Mouse (Mus musculus): ENCODE measurements at regions not wholly inside any gene's neighbourhood (a gene's known extent, or its start where the extent isn't known, plus 50 kb on each side); places are given as distances from the start of the nearest gene placed in this dataset.

DNA sequence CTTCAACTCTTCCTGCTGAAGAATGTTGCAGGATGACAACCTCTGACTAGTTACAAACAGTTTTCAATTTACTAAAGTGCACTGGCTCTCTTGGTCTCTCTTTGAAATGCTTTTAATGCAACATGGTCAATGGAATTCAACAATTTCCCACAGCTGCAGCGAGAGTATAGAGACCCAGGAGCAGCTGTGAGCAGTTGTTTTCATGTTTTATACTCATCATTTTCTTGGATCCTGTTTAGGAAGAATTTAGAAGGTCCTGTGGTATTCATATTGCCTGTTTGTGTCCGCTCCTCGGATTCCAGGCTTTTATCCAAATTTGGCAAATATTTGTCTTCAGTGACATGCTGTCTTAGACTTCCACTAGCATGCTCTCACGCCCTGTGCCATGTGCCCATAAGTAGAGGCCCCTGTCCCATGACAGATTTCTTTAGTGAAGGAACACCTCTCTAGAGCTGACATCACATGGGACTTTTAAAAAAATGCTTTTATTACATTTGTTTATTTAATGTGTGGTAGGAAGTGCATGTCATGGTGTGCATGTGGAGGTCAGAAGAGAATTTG is 224.1 kb downstream of the C1d start:
- no peaks in the 10 kb centered on the region for H3K27me3 ChIP-seq
- H3K4me3 ChIP-seq (replicated peaks), result no peak overlapping the region
- H3K9me3 ChIP-seq, result no peaks in the 10 kb centered on the region
- H3K27ac ChIP-seq, result no peak overlapping the region
- no peak overlapping the region for H3K4me2 ChIP-seq
- no peak overlapping the region for H3K9ac ChIP-seq
- H3K4me1 ChIP-seq, result no peaks in the 10 kb centered on the region
- no peak for ATAC-seq (ENCODE audit: low FRiP score)
- no peaks in the 10 kb centered on the region for H3K36me3 ChIP-seq (replicated peaks)
- WGBS, result 88% methylated on average over 4 of the region's 4 CpGs

DNA sequence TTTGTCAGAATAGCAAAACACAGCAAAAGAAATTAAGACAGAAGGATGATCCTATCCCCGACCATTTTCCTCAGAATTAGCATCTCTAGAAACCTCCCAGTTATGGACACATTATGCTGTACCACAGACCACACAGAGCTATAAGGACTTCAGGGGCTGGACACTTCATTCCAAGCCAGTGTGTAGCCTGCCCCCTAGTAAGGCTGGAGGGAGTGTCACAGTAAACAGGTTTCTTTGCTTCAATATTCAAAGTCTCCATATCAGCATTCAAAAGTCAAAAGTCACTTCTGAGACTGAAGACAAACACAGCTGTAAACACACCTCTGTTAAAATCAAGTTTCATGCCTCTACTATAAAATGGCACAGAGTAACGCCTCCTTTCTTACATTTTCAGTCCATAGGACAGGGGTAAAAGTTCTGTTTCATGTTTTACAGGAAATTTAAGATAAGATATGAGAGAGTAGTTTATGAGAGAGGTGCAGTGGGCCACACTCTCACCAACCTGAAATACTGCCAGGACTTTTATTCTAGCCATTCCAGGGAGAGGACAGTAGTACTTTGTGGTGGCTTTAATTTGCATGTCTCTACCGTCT is 226.6 kb downstream of the C1d start:
- no peak overlapping the region for H3K4me2 ChIP-seq
- H3K36me3 ChIP-seq (replicated peaks), result no peaks in the 10 kb centered on the region
- WGBS, result 76% methylated on average over 3 of the region's 3 CpGs
- no peaks in the 10 kb centered on the region for H3K9me3 ChIP-seq
- H3K27me3 ChIP-seq, result no peaks in the 10 kb centered on the region
- no peaks in the 10 kb centered on the region for H3K4me1 ChIP-seq
- H3K27ac ChIP-seq, result no peak overlapping the region
- no peak for ATAC-seq (ENCODE audit: low FRiP score)
- H3K4me3 ChIP-seq (replicated peaks), result no peak overlapping the region
- H3K9ac ChIP-seq, result no peak overlapping the region

DNA sequence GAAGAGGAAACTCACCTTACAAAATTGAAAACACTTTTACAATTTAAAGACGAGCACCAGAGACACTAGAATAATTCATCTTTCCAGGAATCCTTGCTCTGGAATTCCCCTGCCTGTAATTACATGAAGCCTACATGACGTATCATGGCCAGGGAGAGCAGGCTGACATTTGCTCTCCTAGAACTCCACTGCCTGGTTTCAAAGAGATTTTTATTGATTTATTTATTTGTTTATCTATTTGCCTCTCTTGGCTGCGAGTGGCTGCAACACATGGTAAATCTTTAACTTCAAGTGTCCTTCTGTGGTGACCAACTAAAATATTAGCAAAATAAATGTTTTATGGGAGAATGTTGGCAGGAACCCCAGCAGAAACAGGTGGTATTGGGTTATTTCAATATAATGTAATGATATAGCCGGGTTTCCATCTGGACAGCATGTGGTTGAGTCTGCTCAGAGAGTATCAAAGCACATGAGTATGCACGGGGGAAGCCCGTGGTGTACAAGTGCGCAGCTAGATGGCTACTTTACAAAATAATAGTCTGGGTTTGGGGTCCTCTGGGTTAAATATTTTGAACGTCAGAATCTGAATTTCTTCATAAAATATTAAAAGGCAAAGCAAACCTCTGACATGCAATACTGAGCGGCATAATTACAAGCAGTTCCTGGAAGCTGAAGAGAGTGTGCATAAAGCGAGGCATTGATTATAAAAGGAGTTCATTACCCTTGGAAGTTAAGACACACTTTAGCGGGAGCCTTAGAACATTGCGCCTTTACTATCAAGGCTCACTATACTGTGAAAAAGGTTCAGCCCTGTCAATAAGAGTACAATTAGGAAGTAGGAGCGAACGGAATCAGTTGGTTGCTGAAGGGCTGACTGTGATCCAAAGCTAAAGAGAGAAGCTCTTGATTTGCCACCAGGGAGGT is 244.0 kb downstream of the C1d start:
- Histone ChIP-seq H3K27ac (no peak overlapping the region), H3K9me3 (no peaks in the 10 kb centered on the region), H3K4me3 (replicated peaks) (no peak overlapping the region), H3K4me1 (peaks cover 3% of the 10 kb centered on the region; the same call in 1 of the 2 replicates), H3K36me3 (replicated peaks) (no peaks in the 10 kb centered on the region), H3K4me2 (no peak overlapping the region), H3K27me3 (no peaks in the 10 kb centered on the region), H3K9ac (no peak overlapping the region)
- 85% methylated on average over 14 of the region's 14 CpGs for WGBS
- no peak for ATAC-seq (ENCODE audit: low FRiP score)

DNA sequence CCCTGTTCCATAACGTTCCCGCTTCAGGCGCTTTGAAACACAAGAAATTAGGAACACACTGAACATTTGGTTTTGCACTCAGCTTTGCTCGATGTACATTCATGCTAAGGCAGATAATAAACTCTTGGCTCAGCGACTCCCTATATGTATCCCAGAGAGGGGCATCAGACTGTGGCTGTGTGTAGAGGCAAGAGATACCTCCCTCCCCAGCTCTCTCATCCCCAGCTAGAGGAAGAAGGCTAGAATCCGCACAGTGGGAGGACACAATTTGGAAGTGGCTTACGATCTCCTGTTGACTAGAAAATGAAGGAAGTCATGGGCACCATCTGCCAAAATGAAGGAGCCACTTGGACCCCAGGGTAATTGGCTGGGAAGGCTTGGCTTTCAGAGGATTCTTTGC is 244.7 kb downstream of the C1d start:
- H3K4me3 ChIP-seq (replicated peaks), result no peak overlapping the region
- ATAC-seq (ENCODE audit: low FRiP score), result no peak
- H3K4me1 ChIP-seq, result peaks cover 3% of the 10 kb centered on the region; the same call in 1 of the 2 replicates
- no peak overlapping the region for H3K4me2 ChIP-seq
- H3K36me3 ChIP-seq (replicated peaks), result no peaks in the 10 kb centered on the region
- H3K9me3 ChIP-seq, result no peaks in the 10 kb centered on the region
- H3K27ac ChIP-seq, result no peak overlapping the region
- no peak overlapping the region for H3K9ac ChIP-seq
- 90% methylated on average over 7 of the region's 7 CpGs for WGBS
- H3K27me3 ChIP-seq, result no peaks in the 10 kb centered on the region

DNA sequence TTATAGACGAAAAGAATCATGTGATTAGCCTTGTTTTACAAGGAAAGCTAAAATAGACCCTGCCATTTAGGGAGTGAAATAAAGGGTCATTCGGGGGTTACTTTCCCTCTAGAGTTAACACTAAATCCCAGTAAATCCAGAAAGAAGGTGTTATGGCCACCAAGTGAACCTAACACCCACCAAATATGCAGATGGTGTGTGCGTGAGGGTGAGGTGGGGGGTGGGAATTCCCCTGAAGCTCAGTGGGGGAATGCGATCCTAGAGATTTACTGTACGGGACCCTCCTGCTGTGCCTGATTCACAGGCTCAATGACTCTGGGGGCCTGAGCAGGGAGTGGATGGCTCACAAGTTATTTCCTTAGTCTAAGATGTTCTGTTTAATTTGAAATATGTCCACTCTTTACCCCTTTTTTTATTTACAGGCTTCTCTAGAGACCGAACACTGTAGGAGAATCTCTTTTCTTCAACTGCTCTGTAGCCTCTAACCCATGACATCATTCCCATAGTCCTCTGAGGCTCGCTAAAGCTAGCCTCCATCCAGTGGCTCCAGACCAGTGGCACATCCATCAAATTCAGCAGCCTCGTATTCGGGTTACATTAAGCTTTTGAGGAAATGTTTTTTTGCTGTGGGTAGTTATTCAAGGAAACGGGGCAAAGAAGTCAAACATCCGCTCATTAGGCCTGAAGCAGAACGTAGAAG is 265.0 kb downstream of the C1d start:
- Histone ChIP-seq H3K27ac (no peak overlapping the region), H3K4me2 (no peak overlapping the region), H3K36me3 (replicated peaks) (no peaks in the 10 kb centered on the region), H3K9ac (no peak overlapping the region), H3K4me1 (peaks cover 4% of the 10 kb centered on the region; the same call in 1 of the 2 replicates), H3K9me3 (no peaks in the 10 kb centered on the region), H3K4me3 (replicated peaks) (no peak overlapping the region), H3K27me3 (no peaks in the 10 kb centered on the region)
- no peak for ATAC-seq (ENCODE audit: low FRiP score)
- WGBS, result 87% methylated on average over 12 of the region's 12 CpGs

DNA sequence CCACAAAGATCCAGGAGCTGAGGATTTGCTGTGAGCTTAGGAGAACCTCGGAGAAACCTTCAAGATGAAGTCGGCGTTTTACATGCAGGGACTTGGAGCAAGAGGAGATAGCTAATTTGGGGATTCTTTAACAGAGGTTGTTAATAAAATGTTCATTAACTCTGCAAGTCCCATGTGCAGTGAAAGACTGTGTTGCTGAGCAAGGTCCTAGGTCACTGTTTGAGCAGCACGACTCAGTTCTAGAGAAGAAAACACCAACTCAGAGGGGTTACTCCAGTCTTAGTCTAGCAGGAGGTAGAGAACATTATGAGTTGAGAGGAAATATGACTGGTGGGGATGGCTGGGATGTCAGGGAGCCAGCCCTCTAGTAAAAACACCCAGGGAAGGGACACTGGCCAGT is 265.9 kb downstream of the C1d start:
- WGBS, result 87% methylated on average over 4 of the region's 4 CpGs
- H3K27ac ChIP-seq, result no peak overlapping the region
- H3K9me3 ChIP-seq, result no peaks in the 10 kb centered on the region

DNA sequence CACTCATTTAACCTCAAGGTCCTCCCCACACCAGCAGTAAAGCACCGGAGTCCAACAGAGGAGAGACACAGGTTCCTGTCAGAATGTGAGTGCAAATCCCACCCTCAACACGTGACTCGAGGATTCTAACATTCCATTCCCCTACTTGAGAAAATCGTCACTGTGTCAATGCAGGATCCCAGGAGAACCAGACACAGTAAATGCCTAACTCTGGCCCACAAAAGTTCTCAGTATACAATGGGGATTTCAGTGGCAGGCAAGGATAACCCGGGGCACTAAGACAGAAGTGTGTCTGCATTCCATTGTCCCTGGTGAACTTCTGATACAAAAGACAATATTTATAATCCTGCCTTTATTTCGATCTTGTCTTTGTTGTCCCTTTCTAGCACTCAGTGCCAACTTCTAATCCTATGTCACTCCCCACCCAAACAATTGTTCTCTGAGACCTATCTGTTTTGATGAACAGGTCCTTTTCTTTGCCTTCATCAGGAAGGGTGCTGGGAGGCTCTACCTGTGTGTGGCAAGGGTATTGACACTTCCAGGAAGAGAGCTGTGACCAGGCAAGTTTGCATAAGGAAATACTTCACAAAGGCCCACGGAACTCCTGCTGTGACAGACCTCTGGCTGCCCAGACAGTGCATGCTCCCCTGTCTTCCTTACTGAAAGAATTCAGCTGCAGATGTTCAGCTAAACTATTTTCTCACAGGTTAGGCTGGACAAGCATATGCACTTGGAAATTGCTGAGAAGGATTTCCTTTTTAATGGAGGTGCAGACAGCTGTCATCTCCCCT is 267.8 kb downstream of the C1d start:
- Histone ChIP-seq H3K4me2 (no peak overlapping the region), H3K27me3 (no peaks in the 10 kb centered on the region), H3K9me3 (no peaks in the 10 kb centered on the region), H3K9ac (no peak overlapping the region), H3K27ac (no peak overlapping the region), H3K4me3 (replicated peaks) (no peak overlapping the region), H3K4me1 (peaks cover 4% of the 10 kb centered on the region; the same call in 1 of the 2 replicates), H3K36me3 (replicated peaks) (no peaks in the 10 kb centered on the region)
- 30% methylated on average over 7 of the region's 7 CpGs for WGBS
- no peak for ATAC-seq (ENCODE audit: low FRiP score)

More for the DNA sequence above, 265.9 kb downstream of the C1d start:
- no peak for ATAC-seq (ENCODE audit: low FRiP score)
- Histone ChIP-seq H3K36me3 (replicated peaks) (no peaks in the 10 kb centered on the region), H3K4me2 (no peak overlapping the region), H3K9ac (no peak overlapping the region), H3K4me3 (replicated peaks) (no peak overlapping the region), H3K27me3 (no peaks in the 10 kb centered on the region), H3K4me1 (peaks cover 4% of the 10 kb centered on the region; the same call in 1 of the 2 replicates)

DNA sequence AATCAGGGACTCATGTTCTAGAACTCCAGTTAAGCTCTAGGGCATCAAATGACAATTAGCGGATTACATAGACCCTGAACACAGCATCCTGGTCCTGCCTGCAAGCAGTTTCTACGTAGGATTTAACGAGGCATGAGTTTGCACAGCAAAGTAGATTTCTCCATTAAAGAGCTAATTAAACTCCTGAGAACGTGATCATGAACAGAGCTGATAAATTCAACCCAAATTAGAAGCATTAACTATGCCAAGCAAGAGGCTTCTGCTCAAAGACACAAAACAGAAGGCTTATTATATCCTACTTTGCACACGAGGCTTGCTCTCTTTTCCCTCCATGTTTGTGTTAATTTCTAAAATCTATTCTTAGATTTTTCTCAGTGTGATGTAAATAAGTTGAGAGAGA is 269.1 kb downstream of the C1d start:
- Histone ChIP-seq H3K27ac (no peak overlapping the region), H3K9me3 (no peaks in the 10 kb centered on the region), H3K27me3 (no peaks in the 10 kb centered on the region), H3K36me3 (replicated peaks) (no peaks in the 10 kb centered on the region), H3K9ac (no peak overlapping the region), H3K4me3 (replicated peaks) (no peak overlapping the region), H3K4me2 (no peak overlapping the region), H3K4me1 (peaks cover 4% of the 10 kb centered on the region; the same call in 1 of the 2 replicates)
- ATAC-seq (ENCODE audit: low FRiP score), result no peak
- 22% methylated on average over 5 of the region's 5 CpGs for WGBS

DNA sequence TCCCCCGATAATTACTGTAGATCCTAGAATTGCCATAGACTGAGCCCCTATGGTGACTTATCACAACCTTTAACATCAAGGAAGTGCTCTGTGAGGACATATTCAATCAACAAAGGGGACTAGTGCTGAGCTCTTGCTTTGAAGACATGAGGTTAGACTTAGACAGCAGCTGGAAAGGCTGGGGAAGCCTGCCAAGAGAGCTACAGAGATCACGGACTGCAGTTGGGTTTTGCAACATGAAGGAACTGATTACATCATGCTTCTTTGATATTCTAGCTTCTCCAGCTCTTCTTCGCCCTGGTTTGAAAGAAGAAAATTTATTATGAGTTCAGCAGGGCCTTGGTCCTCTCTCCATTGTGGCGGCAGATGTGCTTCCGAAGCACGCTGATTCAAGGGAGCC is 271.2 kb downstream of the C1d start:
- no peaks in the 10 kb centered on the region for H3K9me3 ChIP-seq
- no peak for ATAC-seq (ENCODE audit: low FRiP score)
- H3K9ac ChIP-seq, result no peak overlapping the region
- no peak overlapping the region for H3K4me2 ChIP-seq
- peaks cover 4% of the 10 kb centered on the region; the same call in 1 of the 2 replicates for H3K4me1 ChIP-seq
- H3K4me3 ChIP-seq (replicated peaks), result no peak overlapping the region
- H3K36me3 ChIP-seq (replicated peaks), result no peaks in the 10 kb centered on the region
- H3K27me3 ChIP-seq, result no peaks in the 10 kb centered on the region
- WGBS, result 92% methylated on average over 6 of the region's 6 CpGs
- H3K27ac ChIP-seq, result no peak overlapping the region

DNA sequence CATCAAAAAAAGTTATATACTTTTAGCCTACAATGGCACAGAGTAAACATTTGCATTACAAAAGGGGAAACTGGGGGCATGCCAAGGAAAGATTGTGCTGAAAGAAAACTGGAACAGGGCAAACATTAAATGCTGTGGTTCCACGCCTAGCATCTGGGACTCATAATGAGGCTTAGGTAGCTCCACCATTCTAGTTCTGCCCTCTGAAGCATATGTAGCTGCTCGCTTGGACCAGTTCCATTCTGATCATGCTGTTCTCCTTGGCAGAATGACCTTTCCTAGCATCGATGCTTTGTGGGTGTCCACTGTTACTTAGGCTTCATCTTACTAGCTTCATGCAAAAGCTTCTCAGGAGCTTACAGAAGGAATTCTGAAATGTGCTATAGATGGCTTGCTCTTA is 276.3 kb downstream of the C1d start:
- H3K9ac ChIP-seq, result no peak overlapping the region
- no peaks in the 10 kb centered on the region for H3K36me3 ChIP-seq (replicated peaks)
- no peaks in the 10 kb centered on the region for H3K9me3 ChIP-seq
- H3K4me3 ChIP-seq (replicated peaks), result no peak overlapping the region
- no peak overlapping the region for H3K27ac ChIP-seq
- no peak for ATAC-seq (ENCODE audit: low FRiP score)
- no peaks in the 10 kb centered on the region for H3K27me3 ChIP-seq
- WGBS, result 77% methylated on average over 3 of the region's 3 CpGs
- no peaks in the 10 kb centered on the region for H3K4me1 ChIP-seq
- H3K4me2 ChIP-seq, result no peak overlapping the region

DNA sequence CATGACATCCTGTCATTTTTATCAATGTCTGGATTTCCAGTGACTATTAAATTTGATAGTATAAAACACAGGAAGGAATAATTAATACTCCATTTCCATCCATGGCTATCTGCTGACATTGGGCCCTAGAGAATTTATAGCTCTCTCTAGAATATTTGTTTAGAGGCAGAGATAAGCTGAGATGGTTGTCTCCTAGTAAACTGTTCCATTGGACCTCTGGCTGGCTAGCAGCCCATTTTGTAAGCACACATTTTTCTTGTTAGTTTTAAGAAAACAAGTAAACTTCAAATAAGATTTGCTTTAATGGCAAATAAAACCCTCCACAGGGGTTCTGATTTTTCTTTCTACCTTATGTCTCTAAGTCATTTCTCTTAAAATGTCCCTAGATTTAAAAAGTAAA is 288.9 kb downstream of the C1d start:
- Histone ChIP-seq H3K27me3 (no peaks in the 10 kb centered on the region), H3K4me1 (no peaks in the 10 kb centered on the region), H3K27ac (no peak overlapping the region), H3K4me3 (replicated peaks) (no peak overlapping the region), H3K36me3 (replicated peaks) (no peaks in the 10 kb centered on the region), H3K9ac (no peak overlapping the region), H3K9me3 (no peaks in the 10 kb centered on the region), H3K4me2 (no peak overlapping the region)
- no peak for ATAC-seq (ENCODE audit: low FRiP score)

DNA sequence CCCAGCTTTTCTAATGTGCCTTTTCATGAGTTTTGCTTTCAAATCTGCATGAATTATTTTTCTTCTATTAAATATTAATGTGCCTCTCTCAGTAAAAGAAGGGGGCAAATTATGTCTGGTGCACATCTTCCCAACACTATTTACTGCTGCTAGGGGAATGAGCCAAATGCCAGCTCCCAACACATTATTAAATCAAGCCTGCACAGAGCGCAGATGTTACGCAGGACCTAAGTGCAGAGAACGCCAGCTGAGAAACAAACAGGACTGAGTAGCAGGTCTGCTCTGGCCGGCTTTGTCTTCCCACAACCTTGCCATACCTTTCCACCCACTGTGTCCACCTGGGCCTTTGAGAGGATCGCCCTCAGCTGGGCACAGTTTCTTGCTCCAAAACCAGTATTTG is 291.8 kb downstream of the C1d start:
- Histone ChIP-seq H3K4me2 (no peak overlapping the region), H3K4me1 (no peaks in the 10 kb centered on the region), H3K36me3 (replicated peaks) (no peaks in the 10 kb centered on the region), H3K27ac (no peak overlapping the region), H3K27me3 (no peaks in the 10 kb centered on the region), H3K9ac (no peak overlapping the region), H3K9me3 (no peaks in the 10 kb centered on the region), H3K4me3 (replicated peaks) (no peak overlapping the region)
- 84% methylated on average over 5 of the region's 5 CpGs for WGBS
- ATAC-seq (ENCODE audit: low FRiP score), result no peak

All from forebrain, embryonic 12.5 days (tissue).